Mouse (Mus musculus): Measurements from ENCODE around the gene F2rl2.
A peak's percentile ranks its signal among the peaks of the same experiment; 100 is the strongest.

Gene F2rl2

GRCm38 (mm10) chr13:95696654-95697163, at the start of gene F2rl2:
Gene F2rl2, plus strand, starts transcription at chr13:95696853.
- no peak for DNase-seq

GRCm38 (mm10) chr13:95647248-95647647, 49.4 kb upstream of the F2rl2 start:
- no peak for DNase-seq

DNA sequence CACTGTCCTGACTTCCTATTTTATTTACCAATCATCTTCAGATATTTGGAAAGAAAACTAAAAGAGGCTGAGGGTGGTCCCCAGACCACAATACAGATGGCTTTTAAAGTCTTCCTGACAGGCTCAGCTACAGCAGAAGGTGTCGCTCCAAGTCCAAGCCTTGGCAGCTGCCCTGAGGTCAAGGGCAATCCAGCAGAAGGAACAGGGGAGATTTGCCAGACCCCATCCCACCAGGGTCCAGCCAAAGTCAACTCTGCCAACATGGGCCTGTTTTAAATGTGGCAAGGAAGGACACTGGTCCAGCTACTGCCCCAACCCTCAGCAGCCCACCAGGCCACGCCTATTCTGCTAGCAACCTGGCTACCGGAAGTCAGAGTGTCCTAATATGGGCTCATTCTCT, 46.7 kb upstream of the F2rl2 start:
- no peak for DNase-seq

GRCm38 (mm10) chr13:95651870-95652668, 44.6 kb upstream of the F2rl2 start:
- DNase-seq: no peak

DNA sequence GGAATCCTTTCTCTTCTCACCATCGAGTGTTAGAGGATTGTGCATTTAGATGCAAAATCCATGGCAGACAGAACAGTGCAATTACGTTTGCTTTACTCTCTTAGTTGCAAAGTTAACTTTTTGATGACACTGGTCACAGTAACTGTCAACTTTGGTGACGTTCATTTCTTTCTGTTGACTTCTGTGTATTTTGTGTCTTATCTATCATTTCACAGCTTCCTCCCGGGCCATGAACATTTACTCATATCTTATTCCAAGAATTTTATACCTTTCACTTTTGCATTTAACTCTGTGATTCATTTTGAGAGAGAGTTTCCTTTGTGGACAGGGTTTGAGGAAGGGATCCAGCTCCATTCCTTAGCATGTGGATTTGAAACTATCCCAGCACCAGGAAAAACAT, 43.0 kb upstream of the F2rl2 start:
- no peak for DNase-seq

- no peak for DNase-seq
Measured at GRCm38 (mm10) chr13:95655284-95655683, 41.4 kb upstream of the F2rl2 start.

DNA sequence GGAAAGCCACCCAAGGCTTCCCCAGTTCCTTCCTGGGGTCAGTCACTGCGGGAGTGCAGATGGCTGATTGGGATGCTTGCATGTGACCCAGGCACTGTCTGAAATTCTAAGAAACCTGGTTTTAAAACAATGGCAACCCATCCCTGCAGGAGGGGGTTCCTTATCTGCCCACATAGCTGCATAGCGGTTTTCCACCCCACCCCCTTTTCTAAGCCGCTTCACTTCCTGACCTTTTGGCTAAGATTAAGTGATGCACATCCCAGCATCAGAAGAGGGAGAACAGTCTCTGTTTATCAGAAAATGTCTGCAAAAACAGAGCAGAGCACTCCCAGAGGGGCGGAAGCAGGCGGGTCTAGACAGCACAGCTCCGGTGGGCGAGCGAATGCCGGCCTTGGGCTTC, 39.5 kb upstream of the F2rl2 start:
- DNase-seq: no peak

DNA sequence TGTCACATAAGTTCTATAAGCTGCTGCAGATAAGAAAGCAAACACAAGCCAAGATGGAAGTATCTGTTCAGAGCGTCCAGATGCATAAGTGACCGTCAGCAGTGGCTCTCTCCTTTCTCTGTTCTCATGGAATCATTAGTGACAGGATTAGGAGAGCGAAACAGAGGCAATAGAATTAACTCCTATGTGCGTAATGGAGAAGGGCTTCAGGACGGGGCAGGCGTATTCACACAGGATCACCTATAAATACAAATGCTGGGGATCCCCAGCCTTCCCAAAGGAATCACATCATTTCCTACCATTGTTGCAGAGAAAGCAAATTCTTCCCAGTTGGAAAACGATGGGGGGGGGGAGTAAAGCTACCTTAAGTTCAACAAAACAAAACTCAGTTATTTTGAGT, 37.2 kb upstream of the F2rl2 start:
- DNase-seq: no peak

DNA sequence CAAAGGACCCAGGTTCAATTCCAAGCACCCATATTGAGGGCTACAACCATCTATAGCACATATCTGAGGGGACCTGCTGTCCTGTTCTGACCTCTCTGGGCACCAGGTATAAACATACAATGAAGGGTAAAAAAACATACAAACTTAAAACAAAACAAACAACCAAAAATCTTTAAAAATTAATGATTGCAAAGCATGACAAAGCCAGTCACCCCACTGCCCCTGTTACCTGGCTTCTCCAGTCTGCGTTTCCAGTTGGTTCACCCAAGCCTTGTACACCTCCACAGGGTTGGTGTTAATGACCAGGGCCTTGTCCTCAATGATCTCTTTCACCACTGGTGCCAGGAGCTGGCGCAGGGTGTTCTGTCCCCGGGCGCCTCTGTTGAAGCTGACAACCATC, 32.8 kb upstream of the F2rl2 start:
- no peak for DNase-seq

GRCm38 (mm10) chr13:95665644-95666356, 30.9 kb upstream of the F2rl2 start:
- no peak for DNase-seq

DNA sequence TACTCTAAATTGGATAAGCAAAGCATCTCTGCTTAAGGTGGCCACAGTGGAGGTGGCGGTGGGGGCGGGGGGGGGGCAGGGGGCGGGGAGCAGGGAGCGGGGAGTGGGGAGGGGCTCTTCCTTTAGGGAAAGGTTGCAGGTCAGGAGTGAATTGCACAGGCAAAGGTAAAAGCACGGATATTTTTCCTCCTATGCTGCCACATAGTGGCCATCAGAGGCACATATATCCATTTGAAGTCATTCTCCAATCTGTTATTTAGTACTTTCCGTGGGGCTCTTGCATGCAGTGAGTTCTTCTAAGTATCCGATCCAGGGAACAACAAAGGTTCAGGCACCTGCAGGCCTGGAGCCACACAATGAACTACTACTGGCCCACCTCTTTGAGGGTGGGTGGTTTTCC, 29.4 kb upstream of the F2rl2 start:
- DNase-seq: no peak

GRCm38 (mm10) chr13:95670534-95670933, 26.1 kb upstream of the F2rl2 start:
- DNase-seq: no peak

DNA sequence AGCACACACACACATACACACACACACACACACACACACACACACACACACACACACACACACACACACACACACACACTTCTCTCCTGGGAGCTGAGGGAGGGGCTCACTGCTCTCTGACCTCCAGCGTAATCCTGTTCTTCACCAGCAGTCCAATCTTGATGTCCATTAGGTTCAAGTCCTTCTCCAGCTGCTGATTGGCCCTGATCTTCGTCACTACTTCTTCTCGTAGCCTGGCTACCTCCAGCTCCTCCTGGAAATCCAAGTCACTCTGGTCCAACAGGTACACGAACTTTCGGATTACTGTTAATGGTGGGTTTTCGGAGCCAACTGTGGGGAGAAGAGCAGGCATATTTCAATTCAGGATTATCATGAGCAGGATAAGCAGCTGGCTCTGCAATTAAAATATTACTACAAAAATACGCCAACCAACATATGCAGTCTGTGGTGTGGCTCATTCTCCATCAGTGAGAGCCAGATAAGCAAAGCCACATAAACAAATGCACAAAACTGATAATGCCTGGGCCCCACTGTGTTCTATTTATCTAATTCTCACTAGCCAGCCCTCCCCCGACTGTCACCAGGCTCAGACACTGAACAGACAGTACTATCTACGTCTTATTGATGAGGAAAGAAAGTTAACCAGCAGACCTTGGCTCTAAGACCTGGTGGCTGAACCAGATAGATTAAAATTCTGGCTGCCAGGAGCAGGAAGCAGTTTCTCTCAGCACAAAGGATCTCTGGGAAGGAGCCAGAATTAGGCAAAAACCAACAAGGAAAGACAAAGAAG, 25.4 kb upstream of the F2rl2 start:
- no peak for DNase-seq

DNA sequence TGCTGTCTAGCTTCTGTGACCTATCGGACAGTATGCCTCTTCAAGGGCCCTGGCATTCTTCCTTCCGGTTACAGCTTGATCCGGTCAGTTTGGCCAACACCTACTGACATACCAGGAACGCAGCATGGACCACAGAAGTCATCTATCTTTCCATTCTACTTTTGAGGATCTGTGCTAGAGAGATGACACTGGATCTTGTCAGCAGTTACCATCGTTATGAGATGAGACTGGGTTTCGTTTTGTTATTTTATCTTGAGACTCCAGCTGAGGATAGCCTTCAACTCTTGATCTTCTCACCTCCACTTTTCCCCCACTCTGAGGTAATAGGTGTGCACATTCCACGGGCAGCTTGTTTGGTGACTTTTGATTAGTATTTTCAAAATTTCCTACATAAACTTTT, 24.3 kb upstream of the F2rl2 start:
- no peak for DNase-seq

- DNase-seq: no peak
Measured at GRCm38 (mm10) chr13:95679078-95679477, 17.6 kb upstream of the F2rl2 start.

DNA sequence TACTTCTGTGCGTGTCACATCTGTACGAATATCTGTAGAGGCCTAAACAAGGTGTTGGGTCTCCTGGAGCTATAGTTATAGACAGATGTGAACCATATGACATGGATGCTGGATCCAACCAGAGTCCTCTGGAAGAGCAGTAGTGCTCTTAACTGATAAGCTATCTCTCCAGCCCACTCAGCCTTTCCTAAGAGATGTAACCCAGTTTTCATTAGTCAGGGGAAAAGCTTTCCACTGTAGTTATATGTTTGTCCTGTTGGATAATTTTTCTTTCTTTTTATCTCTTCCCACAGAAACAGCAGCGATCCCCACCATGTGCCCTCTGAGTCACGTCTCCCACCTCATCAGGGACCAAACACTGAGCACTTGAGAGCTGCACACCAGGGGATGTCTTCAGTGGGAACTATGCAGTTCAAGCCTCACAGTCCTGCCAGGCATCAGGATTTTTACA, 17.1 kb upstream of the F2rl2 start:
- no peak for DNase-seq

- DNase-seq: no peak
Measured at GRCm38 (mm10) chr13:95684656-95685244, 11.9 kb upstream of the F2rl2 start.

- no peak for DNase-seq
Measured at GRCm38 (mm10) chr13:95685736-95686135, 10.9 kb upstream of the F2rl2 start.

GRCm38 (mm10) chr13:95688576-95688975, 8.1 kb upstream of the F2rl2 start:
- no peak for DNase-seq

- DNase-seq: peak; percentile 13
Measured at GRCm38 (mm10) chr13:95692201-95692600, 4.5 kb upstream of the F2rl2 start.

- DNase-seq: no peak
Measured at GRCm38 (mm10) chr13:95696120-95696653, 466 bp upstream of the F2rl2 start.

- DNase-seq: no peak
Measured at GRCm38 (mm10) chr13:95697874-95698273, 1.2 kb downstream of the F2rl2 start.

DNA sequence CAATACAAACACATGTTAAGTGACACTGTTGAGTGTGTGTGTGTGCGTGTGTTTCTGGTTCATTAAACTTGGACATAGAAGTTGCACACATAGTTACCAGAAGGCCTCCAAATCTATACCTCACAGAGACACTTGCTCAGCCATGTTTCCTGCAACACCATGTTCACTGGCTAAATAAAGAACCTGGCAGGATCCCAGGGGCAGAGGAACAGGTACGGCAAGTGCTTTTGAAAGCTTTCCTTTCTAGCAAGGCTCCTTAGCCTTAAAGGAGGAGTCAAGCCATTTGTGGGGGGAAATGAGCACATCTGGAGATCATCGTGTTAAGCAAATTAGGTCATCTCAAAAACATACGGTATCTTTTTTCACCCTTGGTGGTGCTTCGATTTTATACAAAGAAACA, 6.7 kb downstream of the F2rl2 start:
- DNase-seq: no peak
